Mouse (Mus musculus) olfactory bulb, adult 2 months (tissue): ENCODE measurements around the gene Mxra7.

Experiments
- CTCF ChIP-seq: fragments of 200-500 bp; IDR thresholded peaks from 2 replicates; pipeline ENCODE4 v1.5.1; 2012; ENCODE audit warnings: low read depth, mild to moderate bottlenecking, low read length, moderate library complexity; ENCODE audit not compliant: insufficient read depth
- POLR2A ChIP-seq: fragments of 200-500 bp; IDR thresholded peaks from 2 replicates; pipeline ENCODE4 v1.6.1; 2012; ENCODE audit warnings: mild to moderate bottlenecking, low read depth, low read length, moderate library complexity; ENCODE audit not compliant: insufficient read depth

DNA sequence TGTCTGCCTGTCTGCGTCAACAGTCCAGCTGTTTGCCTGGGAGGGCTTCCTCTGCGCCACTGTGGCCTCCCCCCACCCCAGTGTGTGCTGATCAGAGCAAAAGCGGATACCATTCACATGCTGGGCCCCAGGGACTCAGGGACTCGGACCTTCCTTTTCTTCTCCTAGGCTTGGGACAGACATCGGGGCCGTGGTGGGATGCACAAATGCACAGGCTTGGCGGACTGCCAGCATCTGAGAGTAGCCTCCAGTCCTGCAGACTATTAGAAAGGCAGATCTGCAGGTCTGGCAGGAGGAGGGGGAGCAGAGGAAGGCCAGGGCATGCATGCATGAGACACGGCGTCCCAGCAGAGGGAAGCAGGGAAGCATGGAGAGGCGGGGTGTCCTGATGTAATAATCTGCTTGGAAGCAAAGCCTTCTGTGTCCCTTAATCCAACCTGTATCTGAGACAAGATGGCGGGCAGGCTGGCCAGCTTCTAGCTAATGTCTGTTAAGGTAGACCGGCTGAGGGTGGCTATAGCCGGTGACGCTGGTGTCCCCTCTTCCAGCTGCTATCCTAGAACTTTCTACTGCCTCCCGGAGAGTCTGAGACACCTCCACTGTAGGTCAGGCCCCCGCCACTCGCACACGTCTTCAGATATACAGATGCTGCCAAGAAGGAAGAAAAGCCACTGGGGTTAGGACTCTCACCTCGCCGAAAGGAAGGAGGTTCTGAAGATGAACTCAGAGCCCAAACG lies 14.9 kb downstream of the Mxra7 start:
- no peak for TF ChIP-seq CTCF
- no peak for TF ChIP-seq POLR2A
